Mouse (Mus musculus): ENCODE results near the gene Lgals3bp.

Gene Lgals3bp

DNA sequence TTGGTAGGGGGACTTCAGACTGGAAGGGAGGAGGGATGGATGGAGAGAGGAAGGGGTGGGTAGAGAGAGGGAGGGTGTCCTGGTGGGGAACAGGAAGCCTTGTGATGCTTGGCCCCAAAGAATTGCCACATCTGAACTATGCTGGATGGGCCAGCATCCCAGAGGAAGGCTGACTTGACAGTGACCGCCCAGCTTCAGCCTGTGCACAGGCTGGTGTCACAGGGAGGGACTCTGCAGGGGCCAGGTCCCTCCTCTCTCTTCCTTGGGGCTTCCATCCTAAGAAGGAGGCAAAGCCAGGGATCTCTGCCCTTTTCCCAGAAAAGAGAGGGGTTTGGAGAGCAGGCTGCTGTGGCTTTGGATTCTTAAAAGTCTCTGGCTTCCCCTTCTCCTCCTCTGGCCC, 39.4 kb downstream of the Lgals3bp start:
- no peak for DNase-seq (ENCODE audit: low read depth)

DNA sequence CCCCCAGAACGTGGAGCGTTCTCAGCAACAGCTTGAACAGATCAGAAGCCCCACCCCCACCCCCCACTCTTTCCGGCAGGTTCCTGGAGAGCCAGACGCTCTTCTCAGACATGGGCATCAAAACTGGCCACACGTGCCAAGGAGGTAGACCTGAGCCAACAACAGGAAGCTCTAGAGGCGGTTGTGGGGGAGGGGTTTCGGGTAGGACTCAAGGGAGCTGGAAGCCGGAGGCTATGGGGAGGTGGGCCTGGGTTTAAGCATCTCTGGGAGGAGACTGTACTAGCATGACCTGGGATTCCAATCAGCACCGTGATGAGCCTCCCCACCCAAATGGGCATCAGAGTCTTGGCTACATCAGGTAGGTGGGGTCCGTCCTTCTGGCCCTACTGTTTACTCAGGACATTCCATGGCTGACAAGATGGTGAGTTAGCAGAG, 41.0 kb downstream of the Lgals3bp start:
- DNase-seq (ENCODE audit: low read depth): no peak

GRCm38 (mm10) chr11:118360491-118360890, 41.4 kb downstream of the Lgals3bp start:
- no peak for DNase-seq (ENCODE audit: low read depth)

GRCm38 (mm10) chr11:118355640-118356039, 46.3 kb downstream of the Lgals3bp start, which contains the start of gene Timp2:
Gene Timp2 (minus strand): TSS chr11:118355740.
- no peak for DNase-seq (ENCODE audit: low read depth)

DNA sequence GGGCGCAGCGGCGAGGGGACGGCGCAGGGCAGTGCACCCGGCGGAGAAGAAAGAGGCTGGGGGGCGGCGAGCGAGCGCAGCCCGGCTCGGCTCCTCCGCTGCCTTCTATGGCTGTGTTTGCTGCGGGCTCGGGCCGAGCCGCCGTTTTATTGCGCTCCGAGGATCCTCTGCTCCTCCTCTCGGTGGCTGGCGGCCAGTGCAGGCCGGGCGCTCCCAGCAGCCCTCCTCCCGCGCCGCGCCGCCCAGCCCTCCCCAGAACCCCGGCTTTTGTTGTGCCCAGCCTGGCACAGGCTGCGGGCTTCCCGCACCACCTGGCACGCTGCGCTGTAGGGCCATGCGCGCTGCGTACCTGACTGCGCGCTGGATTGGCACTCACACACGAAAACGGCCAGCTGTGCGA, 46.7 kb downstream of the Lgals3bp start:
- no peak for DNase-seq (ENCODE audit: low read depth)

- no peak for DNase-seq (ENCODE audit: low read depth)
Observed at GRCm38 (mm10) chr11:118354636-118355191, 47.2 kb downstream of the Lgals3bp start.

DNA sequence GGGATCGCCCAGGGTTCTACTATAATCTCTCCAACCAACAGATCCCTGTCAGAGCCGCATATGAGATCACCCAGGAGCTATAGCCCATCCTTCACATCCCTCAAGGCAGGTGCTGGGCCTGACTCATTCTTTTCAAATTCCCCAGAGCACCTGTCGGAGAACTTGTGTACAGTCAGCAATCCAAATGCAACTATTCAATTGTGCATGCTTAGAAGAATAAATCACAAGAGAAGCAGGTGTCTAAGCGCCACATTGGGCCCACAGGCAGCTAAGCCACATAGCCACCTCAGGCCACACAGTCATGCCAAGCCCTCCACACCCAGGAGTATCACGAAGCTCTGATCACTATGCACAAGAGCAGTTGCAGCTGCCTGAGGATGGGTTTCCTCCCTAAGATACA, 52.4 kb downstream of the Lgals3bp start:
- DNase-seq (ENCODE audit: low read depth): no peak

GRCm38 (mm10) chr11:118348877-118349276, 53.0 kb downstream of the Lgals3bp start:
- DNase-seq (ENCODE audit: low read depth): no peak

GRCm38 (mm10) chr11:118348419-118348818, 53.5 kb downstream of the Lgals3bp start:
- no peak for DNase-seq (ENCODE audit: low read depth)

DNA sequence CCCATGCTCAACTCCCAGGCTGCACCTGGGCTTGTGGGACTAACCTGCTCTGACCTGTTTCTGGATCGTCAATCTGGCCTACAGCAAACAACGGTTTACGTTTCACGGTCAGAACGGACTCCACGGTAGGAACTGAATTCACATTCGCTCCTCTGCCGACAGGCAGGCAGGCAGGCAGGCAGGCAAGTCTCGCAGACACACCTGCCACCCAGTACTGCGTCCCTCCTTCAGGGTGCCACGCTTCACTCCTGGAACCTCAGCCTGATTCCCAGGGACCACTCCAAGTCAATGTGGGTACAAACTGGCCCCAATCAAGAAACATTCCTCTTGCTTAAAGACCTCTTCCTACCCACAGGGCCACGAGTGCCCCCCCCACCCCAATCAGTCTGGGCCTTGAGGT, 54.0 kb downstream of the Lgals3bp start:
- DNase-seq (ENCODE audit: low read depth): no peak

DNA sequence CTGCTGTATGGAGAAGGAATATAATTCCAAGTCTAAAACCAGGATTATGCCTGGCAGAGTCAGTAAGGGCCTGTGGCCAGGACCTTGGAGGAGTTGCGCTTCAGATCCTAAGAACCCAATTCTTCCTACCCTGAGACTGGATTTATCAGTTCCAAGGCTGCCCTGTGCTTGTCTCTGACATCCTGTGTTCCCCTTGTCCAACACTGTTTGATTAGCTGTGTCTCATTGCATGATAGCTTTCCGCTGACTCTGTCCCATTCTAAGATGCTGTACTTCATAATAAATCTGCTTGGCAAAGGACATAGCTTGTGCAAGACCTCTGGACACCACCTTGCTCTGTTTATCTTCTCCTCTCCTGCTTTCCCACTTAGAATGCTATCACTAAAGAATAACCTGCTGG, 54.5 kb downstream of the Lgals3bp start:
- no peak for DNase-seq (ENCODE audit: low read depth)

- DNase-seq (ENCODE audit: low read depth): no peak
Observed at GRCm38 (mm10) chr11:118346395-118347096, 55.3 kb downstream of the Lgals3bp start.

DNA sequence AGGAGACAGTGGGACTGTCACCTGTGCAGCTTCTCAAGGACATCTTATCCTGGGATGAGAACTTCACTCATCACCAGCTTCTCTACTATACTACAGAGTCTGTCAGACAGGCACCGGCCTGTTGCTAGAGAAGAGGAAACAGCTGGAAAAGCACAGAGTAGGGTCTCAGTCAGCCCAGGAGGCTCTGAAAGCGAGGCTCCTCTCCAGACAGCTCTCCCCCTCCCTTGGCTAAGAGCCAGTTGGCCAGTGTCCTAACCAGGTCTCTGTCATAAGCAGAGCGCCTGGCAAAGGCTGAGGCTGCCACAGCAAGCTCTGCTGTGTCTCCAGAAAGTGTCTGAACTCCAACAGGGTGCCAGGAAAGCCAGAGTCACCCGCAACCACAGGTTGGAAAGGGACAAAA, 56.2 kb downstream of the Lgals3bp start:
- no peak for DNase-seq (ENCODE audit: low read depth)

DNA sequence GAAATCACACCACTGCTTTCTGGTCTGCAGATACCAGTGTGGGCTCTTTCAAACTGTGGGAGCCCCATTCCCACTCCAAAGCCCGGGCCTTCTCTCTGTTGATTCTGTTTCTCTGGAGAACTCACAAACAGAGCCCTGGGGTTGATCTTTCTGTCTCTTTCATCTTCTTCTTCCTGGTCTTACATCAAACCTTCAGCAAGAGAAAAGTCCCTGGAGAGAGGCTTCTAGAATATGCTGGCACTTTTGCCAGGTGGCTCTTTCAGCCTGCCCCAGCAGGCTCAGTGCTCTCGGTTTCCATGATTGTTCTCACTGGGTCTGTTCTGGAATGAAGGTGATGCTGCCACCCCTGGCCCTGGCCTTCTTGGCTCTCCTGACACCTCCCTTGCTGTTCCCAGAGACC, 58.3 kb downstream of the Lgals3bp start:
- no peak for DNase-seq (ENCODE audit: low read depth)

Measured in c-Kit-positive CD71-positive TER-119-negative erythroid progenitor cells, embryonic 14.5 days (primary cell).